Mouse (Mus musculus): ENCODE measurements at regions not wholly inside any gene's neighbourhood (a gene's known extent, or its start where the extent isn't known, plus 50 kb on each side); places are given as distances from the start of the nearest gene placed in this dataset.

DNA sequence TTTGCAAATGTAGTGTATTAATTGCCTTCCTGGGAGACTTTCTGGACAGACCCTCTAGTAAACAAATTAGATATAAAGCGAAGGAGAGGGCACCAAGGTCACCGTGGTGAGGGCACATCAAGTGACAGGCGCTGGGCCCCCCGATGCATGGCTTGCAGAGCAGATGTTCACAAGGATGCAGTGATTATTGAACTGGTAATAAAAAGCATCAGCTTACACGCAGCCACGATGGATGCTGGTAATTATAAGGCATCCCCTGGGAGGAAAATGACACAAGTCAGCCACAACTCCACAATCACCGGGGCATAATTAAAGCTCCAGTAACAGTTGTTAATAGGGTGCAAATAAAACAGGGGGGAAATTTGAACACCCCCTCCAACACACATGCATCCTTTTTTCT is 217.5 kb upstream of the Dph6 start:
- no peak overlapping the region for H3K27ac ChIP-seq (ENCODE audit: control insufficient read depth, insufficient read depth, low read depth, low read length)
- no peaks in the 10 kb centered on the region for H3K4me1 ChIP-seq (ENCODE audit: control insufficient read depth, insufficient read depth, low read length)
- TF ChIP-seq CTCF (IDR thresholded peaks at IDR 0.05; ENCODE audit: control insufficient read depth, insufficient read depth, insufficient replicate concordance, low read depth, low read length) (no peak), POLR2A (IDR thresholded peaks at IDR 0.05; ENCODE audit: control insufficient read depth, low read depth, low read length) (no peak)
- H3K36me3 ChIP-seq (ENCODE audit: control insufficient read depth, insufficient read depth, low read length): no peaks in the 10 kb centered on the region
- H3K4me3 ChIP-seq (ENCODE audit: control insufficient read depth, low read depth, low read length): no peak overlapping the region
- H3K27me3 ChIP-seq (ENCODE audit: control insufficient read depth, insufficient read depth, low read length): no peaks in the 10 kb centered on the region

GRCm38 (mm10) chr2:114873090-114873489 is 218.3 kb upstream of the Dph6 start:
- Histone ChIP-seq H3K27me3 (ENCODE audit: control insufficient read depth, insufficient read depth, low read length) (no peaks in the 10 kb centered on the region), H3K27ac (ENCODE audit: control insufficient read depth, insufficient read depth, low read depth, low read length) (no peak overlapping the region), H3K36me3 (ENCODE audit: control insufficient read depth, insufficient read depth, low read length) (no peaks in the 10 kb centered on the region), H3K4me1 (ENCODE audit: control insufficient read depth, insufficient read depth, low read length) (no peaks in the 10 kb centered on the region), H3K4me3 (ENCODE audit: control insufficient read depth, low read depth, low read length) (no peak overlapping the region)
- TF ChIP-seq POLR2A (IDR thresholded peaks at IDR 0.05; ENCODE audit: control insufficient read depth, low read depth, low read length) (no peak), CTCF (IDR thresholded peaks at IDR 0.05; ENCODE audit: control insufficient read depth, insufficient read depth, insufficient replicate concordance, low read depth, low read length) (no peak)

DNA sequence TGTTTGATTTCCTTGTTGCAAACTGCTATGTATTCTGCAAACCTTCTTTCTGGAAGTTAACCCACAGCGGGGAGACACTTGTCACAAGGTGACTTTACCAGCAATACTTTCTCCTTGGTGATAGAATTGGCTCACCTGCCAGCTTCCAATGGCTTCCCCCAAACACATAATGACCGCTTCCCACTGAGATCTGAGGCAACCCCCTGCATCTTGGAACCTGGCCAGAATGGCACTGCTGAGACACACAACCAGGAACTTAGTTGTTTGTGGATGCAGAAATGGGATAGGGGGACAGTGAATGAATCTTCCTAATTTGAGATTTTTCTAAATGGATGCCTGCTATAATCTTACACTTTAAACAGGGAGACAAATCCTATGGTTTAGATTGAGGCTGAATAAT is 224.3 kb upstream of the Dph6 start:
- TF ChIP-seq CTCF (IDR thresholded peaks at IDR 0.05; ENCODE audit: control insufficient read depth, insufficient read depth, insufficient replicate concordance, low read depth, low read length) (no peak), POLR2A (IDR thresholded peaks at IDR 0.05; ENCODE audit: control insufficient read depth, low read depth, low read length) (no peak)
- H3K27me3 ChIP-seq (ENCODE audit: control insufficient read depth, insufficient read depth, low read length): no peaks in the 10 kb centered on the region
- H3K4me3 ChIP-seq (ENCODE audit: control insufficient read depth, low read depth, low read length): no peak overlapping the region
- no peaks in the 10 kb centered on the region for H3K36me3 ChIP-seq (ENCODE audit: control insufficient read depth, insufficient read depth, low read length)
- no peaks in the 10 kb centered on the region for H3K4me1 ChIP-seq (ENCODE audit: control insufficient read depth, insufficient read depth, low read length)
- no peak overlapping the region for H3K27ac ChIP-seq (ENCODE audit: control insufficient read depth, insufficient read depth, low read depth, low read length)

DNA sequence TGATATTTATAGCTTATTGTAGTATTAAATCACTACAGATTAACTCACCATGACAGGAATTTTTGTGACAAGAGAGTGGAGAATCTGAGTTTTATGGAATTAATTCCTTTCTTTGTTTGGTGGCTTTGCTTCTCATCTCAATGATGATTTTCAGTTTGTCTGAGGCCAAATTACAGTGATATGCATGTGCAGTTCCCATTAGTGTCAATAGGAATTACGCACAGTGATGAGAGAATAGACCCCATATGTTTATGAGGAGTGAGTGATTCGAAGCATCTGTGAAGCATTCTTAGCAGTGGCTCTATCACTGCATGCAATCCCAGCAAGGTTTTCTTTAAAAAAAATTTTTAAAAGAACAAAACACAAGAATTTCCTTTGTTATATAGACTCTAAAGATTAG is 225.0 kb upstream of the Dph6 start:
- Histone ChIP-seq H3K4me1 (ENCODE audit: control insufficient read depth, insufficient read depth, low read length) (no peaks in the 10 kb centered on the region), H3K27me3 (ENCODE audit: control insufficient read depth, insufficient read depth, low read length) (no peaks in the 10 kb centered on the region), H3K27ac (ENCODE audit: control insufficient read depth, insufficient read depth, low read depth, low read length) (no peak overlapping the region), H3K36me3 (ENCODE audit: control insufficient read depth, insufficient read depth, low read length) (no peaks in the 10 kb centered on the region), H3K4me3 (ENCODE audit: control insufficient read depth, low read depth, low read length) (no peak overlapping the region)
- no peak for TF ChIP-seq CTCF (IDR thresholded peaks at IDR 0.05; ENCODE audit: control insufficient read depth, insufficient read depth, insufficient replicate concordance, low read depth, low read length)
- TF ChIP-seq POLR2A (IDR thresholded peaks at IDR 0.05; ENCODE audit: control insufficient read depth, low read depth, low read length): no peak

GRCm38 (mm10) chr2:114885734-114886260 is 231.0 kb upstream of the Dph6 start:
- no peak for TF ChIP-seq POLR2A (IDR thresholded peaks at IDR 0.05; ENCODE audit: control insufficient read depth, low read depth, low read length)
- no peak for TF ChIP-seq CTCF (IDR thresholded peaks at IDR 0.05; ENCODE audit: control insufficient read depth, insufficient read depth, insufficient replicate concordance, low read depth, low read length)
- Histone ChIP-seq H3K36me3 (ENCODE audit: control insufficient read depth, insufficient read depth, low read length) (no peaks in the 10 kb centered on the region), H3K27ac (ENCODE audit: control insufficient read depth, insufficient read depth, low read depth, low read length) (no peak overlapping the region), H3K4me1 (ENCODE audit: control insufficient read depth, insufficient read depth, low read length) (no peaks in the 10 kb centered on the region), H3K27me3 (ENCODE audit: control insufficient read depth, insufficient read depth, low read length) (no peaks in the 10 kb centered on the region), H3K4me3 (ENCODE audit: control insufficient read depth, low read depth, low read length) (no peak overlapping the region)

DNA sequence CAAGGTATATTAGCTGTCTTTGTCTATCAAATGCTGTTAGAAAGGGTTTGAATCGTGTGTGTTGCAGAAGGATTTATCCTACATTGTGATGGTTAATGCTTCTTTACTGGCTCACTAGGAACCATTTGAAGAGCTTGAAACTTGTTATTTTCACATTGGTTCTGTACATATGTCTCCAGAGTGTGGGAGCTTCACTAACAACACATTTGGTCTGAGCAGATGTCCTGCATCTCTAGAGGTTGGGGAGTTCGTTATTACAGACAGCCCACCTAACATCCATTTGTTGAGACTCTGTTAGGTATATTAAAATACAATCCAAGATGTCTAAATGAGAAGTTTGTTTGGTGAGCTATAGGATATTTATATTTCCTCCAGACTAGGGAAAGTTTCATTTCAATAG is 244.0 kb upstream of the Dph6 start:
- no peak for TF ChIP-seq CTCF (IDR thresholded peaks at IDR 0.05; ENCODE audit: control insufficient read depth, insufficient read depth, insufficient replicate concordance, low read depth, low read length)
- no peak for TF ChIP-seq POLR2A (IDR thresholded peaks at IDR 0.05; ENCODE audit: control insufficient read depth, low read depth, low read length)
- Histone ChIP-seq H3K36me3 (ENCODE audit: control insufficient read depth, insufficient read depth, low read length) (no peaks in the 10 kb centered on the region), H3K27ac (ENCODE audit: control insufficient read depth, insufficient read depth, low read depth, low read length) (no peak overlapping the region), H3K27me3 (ENCODE audit: control insufficient read depth, insufficient read depth, low read length) (no peaks in the 10 kb centered on the region), H3K4me3 (ENCODE audit: control insufficient read depth, low read depth, low read length) (no peak overlapping the region), H3K4me1 (ENCODE audit: control insufficient read depth, insufficient read depth, low read length) (no peaks in the 10 kb centered on the region)

GRCm38 (mm10) chr2:114911845-114912500 is 257.2 kb upstream of the Dph6 start:
- H3K4me3 ChIP-seq (ENCODE audit: control insufficient read depth, low read depth, low read length): no peak overlapping the region
- no peaks in the 10 kb centered on the region for H3K36me3 ChIP-seq (ENCODE audit: control insufficient read depth, insufficient read depth, low read length)
- H3K4me1 ChIP-seq (ENCODE audit: control insufficient read depth, insufficient read depth, low read length): no peaks in the 10 kb centered on the region
- H3K27me3 ChIP-seq (ENCODE audit: control insufficient read depth, insufficient read depth, low read length): no peaks in the 10 kb centered on the region
- no peak overlapping the region for H3K27ac ChIP-seq (ENCODE audit: control insufficient read depth, insufficient read depth, low read depth, low read length)
- TF ChIP-seq CTCF (IDR thresholded peaks at IDR 0.05; ENCODE audit: control insufficient read depth, insufficient read depth, insufficient replicate concordance, low read depth, low read length): no peak
- TF ChIP-seq POLR2A (IDR thresholded peaks at IDR 0.05; ENCODE audit: control insufficient read depth, low read depth, low read length): no peak

Measured in testis, adult 2 months (tissue).